Mouse (Mus musculus): Measurements from ENCODE around the gene Klk10. TPM values are rescaled to one million over a fixed set of nuclear protein-coding genes. Genes with fewer than 3 reads are reported as not detected.
A peak's percentile ranks its signal among the peaks of the same experiment; 100 is the strongest.

Gene Klk10
- total RNA-seq (2021) = not detected
- long read RNA-seq, experiment 1 = 0 reads
- long read RNA-seq, experiment 2 = 0 reads

- DNase-seq (ENCODE audit: low spot score in 2 of 2) = no peak
Measured at GRCm38 (mm10) chr7:43780746-43781145, at the start of gene Klk10. TSS of gene Klk10 (plus strand) at chr7:43781035.

- peak in 1 of 2 experiments; percentile 16 for DNase-seq (ENCODE audit: low spot score in 2 of 2)
Measured at GRCm38 (mm10) chr7:43747788-43748187, 33.0 kb upstream of the Klk10 start.

DNA sequence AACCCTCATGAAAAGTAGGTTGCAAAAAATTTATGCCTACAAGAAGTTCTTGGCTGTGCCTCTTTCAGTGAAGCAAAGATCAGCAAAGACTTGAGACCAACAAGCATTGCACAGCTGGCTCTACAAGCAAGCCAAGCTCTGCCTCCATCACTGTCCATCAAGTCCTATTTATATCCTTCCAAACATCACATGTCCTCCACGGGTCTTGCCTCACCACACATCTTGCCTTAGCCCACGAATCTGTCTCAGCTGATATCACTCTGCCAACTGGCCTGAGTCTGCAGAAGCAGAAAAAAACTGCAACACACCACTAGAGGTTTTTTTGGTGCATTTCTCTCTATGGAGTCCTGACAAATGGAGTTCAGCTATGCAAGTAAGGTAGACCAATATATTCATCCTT is 28.0 kb upstream of the Klk10 start:
- DNase-seq (ENCODE audit: low spot score in 2 of 2) = no peak

DNA sequence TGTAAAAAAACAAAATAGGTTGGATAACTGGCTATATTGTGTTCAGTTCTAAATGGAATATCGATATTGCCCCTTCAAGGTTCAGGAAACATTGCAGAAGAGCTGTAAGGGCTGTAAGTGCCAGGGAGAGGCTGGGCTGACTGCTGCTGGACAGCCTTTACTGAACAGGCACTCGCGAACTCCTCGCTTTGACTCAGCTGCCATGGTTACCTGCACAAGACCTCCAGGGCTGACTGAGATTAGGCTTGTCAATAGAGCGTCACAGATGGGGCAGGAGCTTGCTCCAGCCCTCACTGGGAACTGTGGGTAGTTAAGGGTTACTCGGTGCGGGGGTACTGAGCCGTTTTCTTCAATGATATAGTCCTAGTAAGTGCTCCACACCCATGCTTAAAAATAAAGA is 14.4 kb upstream of the Klk10 start:
- no peak for DNase-seq (ENCODE audit: low spot score in 2 of 2)

- DNase-seq (ENCODE audit: low spot score in 2 of 2) = no peak
Measured at GRCm38 (mm10) chr7:43768597-43768996, 12.2 kb upstream of the Klk10 start, which contains the start of gene Klk12. TSS of gene Klk12 (plus strand) at chr7:43768897.

GRCm38 (mm10) chr7:43769636-43770035 is 11.2 kb upstream of the Klk10 start:
- no peak for DNase-seq (ENCODE audit: low spot score in 2 of 2)

DNA sequence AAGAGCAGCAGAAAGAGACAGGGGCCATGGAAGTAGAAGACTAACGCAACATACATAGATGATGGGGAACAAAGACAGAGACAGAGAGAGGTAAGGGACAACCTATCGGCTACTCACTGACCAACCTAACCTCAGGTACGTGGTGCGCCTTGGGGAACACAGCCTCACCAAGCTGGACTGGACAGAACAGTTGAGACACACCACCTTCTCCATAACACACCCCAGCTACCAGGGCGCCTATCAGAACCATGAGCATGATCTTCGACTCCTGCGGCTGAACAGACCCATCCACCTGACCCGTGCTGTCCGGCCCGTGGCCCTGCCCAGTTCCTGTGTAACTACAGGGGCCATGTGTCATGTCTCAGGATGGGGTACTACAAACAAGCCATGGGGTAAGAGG is 10.1 kb upstream of the Klk10 start:
- no peak for DNase-seq (ENCODE audit: low spot score in 2 of 2)

DNA sequence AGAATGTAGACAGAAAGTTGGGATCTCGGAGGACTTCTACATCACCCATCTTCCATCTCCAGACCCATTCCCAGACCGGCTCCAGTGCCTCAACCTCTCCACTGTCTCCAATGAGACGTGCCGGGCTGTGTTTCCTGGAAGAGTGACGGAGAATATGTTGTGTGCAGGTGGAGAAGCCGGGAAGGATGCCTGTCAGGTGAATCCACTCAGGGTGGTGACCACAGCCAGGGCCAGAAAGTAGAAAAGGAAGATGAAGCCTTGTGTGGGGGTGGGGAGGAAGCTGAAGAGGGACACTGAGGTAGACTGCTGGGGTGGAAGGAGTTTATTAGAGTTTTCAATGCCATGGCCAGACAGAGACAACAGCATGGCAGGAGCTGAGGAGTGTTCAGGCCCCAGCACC is 8.9 kb upstream of the Klk10 start:
- DNase-seq (ENCODE audit: low spot score in 2 of 2) = no peak

GRCm38 (mm10) chr7:43772901-43773300 is 7.9 kb upstream of the Klk10 start:
- DNase-seq (ENCODE audit: low spot score in 2 of 2) = no peak

DNA sequence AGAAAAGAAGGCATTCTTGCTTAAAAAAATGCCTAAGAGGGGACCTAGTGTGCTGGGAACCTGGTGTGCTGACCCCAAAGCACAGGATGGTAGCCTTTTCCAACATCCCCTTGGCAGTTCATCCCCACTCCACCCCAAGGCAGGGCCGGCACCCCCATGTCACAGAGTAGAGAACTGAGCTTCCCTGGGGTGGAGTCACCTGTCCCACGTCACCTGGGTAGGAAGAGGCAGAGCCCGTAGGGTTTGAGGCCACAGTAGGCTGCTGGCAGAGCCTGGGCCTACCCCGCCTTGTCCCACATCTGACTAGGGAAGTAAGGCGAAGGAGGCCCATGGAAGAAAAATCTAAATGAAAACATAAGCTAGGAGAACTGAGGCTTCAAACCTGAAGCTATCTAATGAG is 6.5 kb upstream of the Klk10 start, which contains the start of gene Klk11:
TSS of gene Klk11 (plus strand) at position 241 of the 400 bp plus-strand sequence.
- no peak for DNase-seq (ENCODE audit: low spot score in 2 of 2)

- DNase-seq (ENCODE audit: low spot score in 2 of 2) = no peak
Measured at GRCm38 (mm10) chr7:43774802-43775201, 6.0 kb upstream of the Klk10 start.

DNA sequence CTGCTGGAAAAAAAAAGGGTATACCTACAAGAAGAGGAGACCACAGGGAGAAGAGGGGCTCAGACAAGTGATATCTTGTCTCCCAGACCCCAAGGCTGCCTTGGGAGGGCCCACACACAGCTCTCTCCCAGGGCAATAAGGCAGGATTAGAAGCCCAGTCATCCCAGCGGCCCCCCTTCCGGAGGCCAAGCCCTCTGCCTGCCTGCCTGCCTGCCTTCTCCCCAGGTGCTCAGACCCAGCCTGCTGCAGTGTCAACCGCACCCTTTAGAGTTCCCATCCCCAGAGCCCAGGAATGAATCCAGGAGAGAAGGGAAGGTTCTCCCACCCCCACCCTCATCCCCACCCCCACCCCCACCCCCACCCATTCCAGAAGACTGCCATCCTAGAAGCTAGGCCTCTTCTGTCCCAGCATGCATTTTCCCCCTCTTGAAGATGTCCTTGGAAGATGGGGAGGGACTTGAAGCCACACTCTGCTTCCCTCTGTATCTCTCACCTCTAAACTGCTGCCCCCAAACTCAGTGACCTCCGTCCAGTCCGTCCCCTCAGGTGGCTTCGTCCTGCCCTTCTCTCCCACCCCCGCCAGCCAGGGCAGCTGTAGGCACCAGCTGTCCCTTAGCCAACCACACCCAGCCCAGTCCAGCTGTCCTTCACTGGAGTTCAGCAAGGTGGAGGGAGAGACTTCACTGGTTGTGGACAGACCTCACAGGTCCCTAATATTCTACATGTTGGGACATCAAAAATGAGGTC is 5.4 kb upstream of the Klk10 start:
- DNase-seq (ENCODE audit: low spot score in 2 of 2) = no peak

GRCm38 (mm10) chr7:43776506-43776905 is 4.3 kb upstream of the Klk10 start:
- no peak for DNase-seq (ENCODE audit: low spot score in 2 of 2)

- DNase-seq (ENCODE audit: low spot score in 2 of 2) = no peak
Measured at GRCm38 (mm10) chr7:43777423-43777822, 3.4 kb upstream of the Klk10 start.

DNA sequence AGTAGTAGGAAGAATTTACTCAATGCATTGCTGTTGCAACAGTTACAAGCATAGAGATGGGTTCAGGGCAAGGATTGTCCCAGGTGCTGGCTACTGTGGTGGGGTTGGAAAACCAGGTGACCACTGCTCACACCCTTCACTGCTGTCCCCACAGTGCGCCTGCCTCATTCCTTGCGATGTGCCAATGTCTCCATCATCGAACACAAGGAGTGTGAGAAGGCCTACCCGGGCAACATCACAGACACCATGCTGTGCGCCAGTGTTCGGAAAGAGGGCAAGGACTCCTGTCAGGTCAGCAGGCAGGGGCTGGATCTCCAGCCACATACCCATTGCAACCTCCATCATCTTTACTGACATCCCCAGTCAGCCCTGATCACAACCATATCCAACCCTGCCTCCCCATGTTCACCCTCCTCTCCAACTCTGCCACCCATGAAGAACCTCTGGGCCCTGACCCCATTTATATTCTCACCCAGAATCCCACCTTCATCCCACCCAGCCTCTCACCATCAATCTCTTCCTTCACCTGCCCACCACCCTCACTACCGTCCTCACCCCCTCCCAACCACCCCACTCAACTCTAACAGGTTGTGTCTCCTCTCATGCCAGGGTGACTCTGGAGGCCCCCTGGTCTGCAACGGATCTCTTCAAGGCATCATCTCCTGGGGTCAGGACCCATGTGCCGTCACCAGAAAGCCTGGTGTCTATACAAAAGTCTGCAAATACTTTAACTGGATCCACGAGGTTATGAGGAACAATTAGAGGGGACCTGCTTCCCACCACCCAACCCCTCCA is 2.5 kb upstream of the Klk10 start:
- DNase-seq (ENCODE audit: low spot score in 2 of 2) = no peak

GRCm38 (mm10) chr7:43780241-43780640 is 594 bp upstream of the Klk10 start:
- DNase-seq (ENCODE audit: low spot score in 2 of 2) = no peak

GRCm38 (mm10) chr7:43781541-43781940 is 706 bp downstream of the Klk10 start:
- DNase-seq (ENCODE audit: low spot score in 2 of 2) = no peak

DNA sequence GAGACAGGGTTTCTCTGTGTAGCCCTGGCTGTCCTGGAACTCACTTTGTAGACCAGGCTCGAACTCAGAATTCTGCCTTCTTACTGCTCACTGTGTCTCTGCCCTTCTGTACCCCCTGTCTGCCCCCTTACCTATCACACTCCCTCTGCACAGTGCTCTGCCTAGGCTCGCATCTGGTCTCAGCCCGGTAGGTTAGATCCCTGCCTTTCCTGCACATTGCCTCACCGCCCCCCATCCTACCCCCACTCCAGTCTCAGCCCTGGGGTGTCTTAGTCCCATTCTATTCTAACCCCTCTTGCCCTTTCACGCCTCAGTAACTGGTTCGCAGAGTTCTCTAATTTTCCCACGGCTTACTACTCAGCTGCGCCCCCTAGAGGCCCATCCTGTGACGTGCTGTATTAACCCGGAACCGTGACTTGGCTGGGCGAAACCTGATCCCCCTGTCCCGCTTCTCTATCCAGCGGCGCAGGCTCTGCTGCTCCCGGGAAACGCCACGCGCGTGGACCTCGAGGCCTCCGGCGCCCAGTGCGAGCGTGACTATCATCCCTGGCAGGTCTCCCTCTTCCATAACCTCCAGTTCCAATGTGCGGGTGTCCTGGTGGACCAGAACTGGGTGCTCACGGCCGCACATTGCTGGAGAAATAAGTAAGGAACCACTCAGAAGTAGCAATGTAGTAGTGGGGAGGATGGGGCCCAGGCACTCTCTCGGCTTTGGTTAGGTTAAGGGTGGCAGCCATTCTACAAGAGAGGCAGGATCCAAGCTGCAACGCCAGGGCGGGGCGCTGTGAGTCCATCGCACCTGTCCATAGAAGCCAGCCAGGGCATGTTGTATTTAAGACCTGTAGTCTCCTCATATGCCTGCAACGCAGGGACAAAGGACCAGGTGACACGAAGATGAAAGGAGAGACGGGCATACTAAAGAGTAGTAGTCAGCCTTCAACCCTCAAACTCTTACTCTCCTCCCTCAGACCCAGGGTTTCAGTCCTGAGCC is 1.7 kb downstream of the Klk10 start:
- peak; percentile 63 to 75 for DNase-seq (ENCODE audit: low spot score in 2 of 2)

DNA sequence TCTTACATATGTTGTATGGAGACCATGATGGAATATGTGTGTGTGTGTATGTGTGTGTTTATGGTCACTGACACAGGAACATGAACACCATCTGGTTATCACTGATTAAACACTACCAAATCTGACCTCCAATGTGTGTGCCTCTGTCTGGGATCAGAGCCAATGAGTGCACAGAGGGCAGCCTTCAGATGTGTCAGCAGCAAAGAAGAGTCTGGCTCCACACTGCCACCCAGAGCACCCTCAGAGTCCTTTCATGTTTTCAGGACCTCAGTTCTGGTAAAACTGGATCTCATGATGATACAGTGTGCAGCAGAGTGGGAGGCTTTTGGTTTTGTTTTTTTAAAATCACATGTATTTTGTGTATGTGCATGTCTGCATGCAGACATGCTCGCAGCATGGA is 4.5 kb downstream of the Klk10 start:
- no peak for DNase-seq (ENCODE audit: low spot score in 2 of 2)

DNA sequence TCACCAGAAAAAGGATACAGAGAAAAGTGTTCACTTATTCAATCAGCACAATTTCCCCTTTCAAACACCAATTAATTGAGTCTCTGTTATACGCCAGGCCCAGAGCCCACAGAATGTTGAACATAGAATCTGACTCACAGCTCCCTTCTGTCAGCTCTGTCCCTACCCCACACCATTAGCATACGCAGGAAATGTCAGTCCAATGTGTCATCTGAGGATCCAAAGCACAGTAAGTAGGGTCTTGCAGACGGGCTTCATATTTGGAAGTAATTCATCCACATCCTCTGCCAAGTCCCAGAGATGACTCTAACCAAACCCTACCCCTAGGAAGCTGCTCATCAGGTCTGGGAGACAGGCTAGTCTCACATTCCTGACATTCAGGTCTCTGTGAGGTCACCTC is 7.3 kb downstream of the Klk10 start:
- DNase-seq (ENCODE audit: low spot score in 2 of 2) = no peak

DNA sequence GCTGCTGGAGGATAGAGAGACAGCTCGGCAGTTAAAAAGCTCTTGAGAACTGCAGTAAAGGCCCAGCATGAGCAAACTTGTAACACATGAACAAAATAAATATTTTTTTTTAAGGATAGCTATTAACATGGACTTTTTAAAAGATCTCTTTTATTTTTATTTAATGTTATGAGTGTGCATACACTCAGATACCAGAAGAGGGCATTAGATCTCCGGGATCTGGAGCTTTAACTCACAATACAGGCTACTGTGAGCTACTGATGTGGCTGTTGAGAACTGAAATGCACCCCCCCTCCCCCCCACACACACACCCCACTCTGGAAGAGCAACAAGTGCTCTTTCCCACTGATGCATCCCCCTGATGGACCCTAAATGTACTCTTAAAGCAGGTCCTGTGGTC is 8.5 kb downstream of the Klk10 start:
- no peak for DNase-seq (ENCODE audit: low spot score in 2 of 2)

Measured in left cerebral cortex, adult 18-20 months (tissue).